Mouse (Mus musculus) liver, embryonic 12.5 days (tissue): ENCODE measurements at regions not wholly inside any gene's neighbourhood (a gene's known extent, or its start where the extent isn't known, plus 50 kb on each side); places are given as distances from the start of the nearest gene placed in this dataset.

Source experiments
- ATAC-seq: fragments of 200-750 bp; cut with Nextera tagmentation; 2 replicates; pipeline ENCODE4 v1.8.0; 2017; ENCODE audit warnings: moderate number of reproducible peaks, mild to moderate bottlenecking, moderate library complexity
- H3K27ac ChIP-seq: fragments of 300-500 bp; sonication (generic); 2 replicates; pipeline ENCODE4 v1.5.1; 2016; ENCODE audit warnings: mild to moderate bottlenecking
- H3K27me3 ChIP-seq: fragments of 300-500 bp; sonication (generic); replicated peaks from 2 replicates; pipeline ENCODE4 v1.6.1; 2016; ENCODE audit warnings: mild to moderate bottlenecking, moderate library complexity
- H3K36me3 ChIP-seq: fragments of 300-500 bp; sonication (generic); 2 replicates; pipeline ENCODE4 v1.6.1; 2016; ENCODE audit warnings: mild to moderate bottlenecking, moderate library complexity
- H3K4me1 ChIP-seq: fragments of 300-500 bp; sonication (generic); 2 replicates; pipeline ENCODE4 v1.6.1; 2016
- H3K4me2 ChIP-seq: fragments of 300-500 bp; sonication (generic); 2 replicates; pipeline ENCODE4 v1.6.1; 2016; ENCODE audit warnings: mild to moderate bottlenecking, moderate library complexity
- H3K4me3 ChIP-seq: fragments of 300-500 bp; sonication (generic); 2 replicates; pipeline ENCODE4 v1.5.1; 2016; ENCODE audit warnings: mild to moderate bottlenecking, moderate library complexity
- H3K9ac ChIP-seq: fragments of 300-500 bp; sonication (generic); 2 replicates; pipeline ENCODE4 v1.6.1; 2016; ENCODE audit warnings: mild to moderate bottlenecking, moderate library complexity
- H3K9me3 ChIP-seq: fragments of 300-500 bp; sonication (generic); replicated peaks from 2 replicates; pipeline ENCODE4 v1.6.1; 2016; ENCODE audit warnings: mild to moderate bottlenecking, moderate library complexity
- WGBS: fragments of 180-500 bp; shearing (Covaris S2); methylation state at CpG from one replicate; pipeline ENCODE4 v1.1.7; 2016; ENCODE audit not compliant: insufficient replicate concordance; 5-methylcytosine and 5-hydroxymethylcytosine counted together

- Histone ChIP-seq H3K36me3 (no peaks in the 10 kb centered on the region), H3K27me3 (no peaks in the 10 kb centered on the region)
- WGBS = 74% methylated on average over 2 of the region's 2 CpGs
Measured at GRCm38 (mm10) chr9:52454445-52454844, 225.1 kb downstream of the AI593442 start.

GRCm38 (mm10) chr9:52451792-52452191 lies 227.8 kb downstream of the AI593442 start:
- Histone ChIP-seq H3K36me3 (no peaks in the 10 kb centered on the region), H3K9me3 (no peaks in the 10 kb centered on the region), H3K4me3 (no peak overlapping the region), H3K27ac (no peak overlapping the region), H3K4me1 (no peaks in the 10 kb centered on the region), H3K9ac (no peak overlapping the region), H3K4me2 (no peak overlapping the region), H3K27me3 (no peaks in the 10 kb centered on the region)
- no peak for ATAC-seq
- 65% methylated on average over 3 of the region's 3 CpGs for WGBS

More at GRCm38 (mm10) chr9:52454445-52454844, 225.1 kb downstream of the AI593442 start:
- H3K4me2 ChIP-seq = no peak overlapping the region
- no peaks in the 10 kb centered on the region for H3K4me1 ChIP-seq
- no peak overlapping the region for H3K9ac ChIP-seq
- ATAC-seq = no peak
- H3K4me3 ChIP-seq = no peak overlapping the region
- H3K9me3 ChIP-seq = no peaks in the 10 kb centered on the region
- H3K27ac ChIP-seq = no peak overlapping the region

- Histone ChIP-seq H3K9ac (no peak overlapping the region), H3K4me1 (no peaks in the 10 kb centered on the region), H3K36me3 (no peaks in the 10 kb centered on the region), H3K9me3 (no peaks in the 10 kb centered on the region), H3K27me3 (no peaks in the 10 kb centered on the region), H3K4me3 (no peak overlapping the region), H3K27ac (no peak overlapping the region), H3K4me2 (no peak overlapping the region)
- no peak for ATAC-seq
Measured at GRCm38 (mm10) chr9:52448245-52448644, 231.3 kb downstream of the AI593442 start.

GRCm38 (mm10) chr9:52443228-52443627 lies 236.4 kb downstream of the AI593442 start:
- Histone ChIP-seq H3K4me2 (no peak overlapping the region), H3K36me3 (no peaks in the 10 kb centered on the region), H3K9ac (no peak overlapping the region), H3K4me1 (no peaks in the 10 kb centered on the region), H3K27ac (no peak overlapping the region), H3K9me3 (no peaks in the 10 kb centered on the region), H3K27me3 (no peaks in the 10 kb centered on the region), H3K4me3 (no peak overlapping the region)
- 63% methylated on average over 7 of the region's 7 CpGs for WGBS
- no peak for ATAC-seq

- no peak for ATAC-seq
- Histone ChIP-seq H3K4me1 (no peaks in the 10 kb centered on the region), H3K4me3 (no peak overlapping the region), H3K9me3 (no peaks in the 10 kb centered on the region), H3K27ac (no peak overlapping the region), H3K9ac (no peak overlapping the region), H3K27me3 (no peaks in the 10 kb centered on the region), H3K4me2 (no peak overlapping the region), H3K36me3 (no peaks in the 10 kb centered on the region)
- WGBS = 48% methylated on average over 4 of the region's 4 CpGs
Measured at GRCm38 (mm10) chr9:52434215-52434614, 245.4 kb downstream of the AI593442 start.

- no peak for ATAC-seq
- no peaks in the 10 kb centered on the region for H3K36me3 ChIP-seq
- no peaks in the 10 kb centered on the region for H3K27me3 ChIP-seq
- no peaks in the 10 kb centered on the region for H3K4me1 ChIP-seq
- H3K4me2 ChIP-seq = no peak overlapping the region
- H3K27ac ChIP-seq = no peak overlapping the region
- no peak overlapping the region for H3K9ac ChIP-seq
- H3K4me3 ChIP-seq = no peak overlapping the region
- H3K9me3 ChIP-seq = no peaks in the 10 kb centered on the region
- WGBS = 70% methylated on average over 4 of the region's 4 CpGs
Measured at GRCm38 (mm10) chr9:52425413-52425812, 254.2 kb downstream of the AI593442 start.

- Histone ChIP-seq H3K27ac (no peak overlapping the region), H3K4me2 (no peak overlapping the region), H3K4me3 (no peak overlapping the region), H3K9ac (no peak overlapping the region), H3K4me1 (no peaks in the 10 kb centered on the region), H3K36me3 (no peaks in the 10 kb centered on the region), H3K9me3 (no peaks in the 10 kb centered on the region), H3K27me3 (no peaks in the 10 kb centered on the region)
- WGBS = 72% methylated on average over 3 of the region's 3 CpGs
- no peak for ATAC-seq
Measured at GRCm38 (mm10) chr9:52422622-52423021, 254.2 kb upstream of the Zc3h12c start.

GRCm38 (mm10) chr9:52415706-52416105 lies 247.3 kb upstream of the Zc3h12c start:
- no peaks in the 10 kb centered on the region for H3K27me3 ChIP-seq
- H3K9me3 ChIP-seq = no peaks in the 10 kb centered on the region
- no peaks in the 10 kb centered on the region for H3K4me1 ChIP-seq
- H3K9ac ChIP-seq = no peak overlapping the region
- H3K4me3 ChIP-seq = no peak overlapping the region
- no peak overlapping the region for H3K4me2 ChIP-seq
- H3K36me3 ChIP-seq = no peaks in the 10 kb centered on the region
- H3K27ac ChIP-seq = no peak overlapping the region
- ATAC-seq = no peak
- WGBS = 28% methylated on average over 6 of the region's 6 CpGs

- Histone ChIP-seq H3K9me3 (no peaks in the 10 kb centered on the region), H3K27ac (no peak overlapping the region), H3K27me3 (no peaks in the 10 kb centered on the region), H3K4me2 (no peak overlapping the region), H3K4me1 (no peaks in the 10 kb centered on the region), H3K36me3 (no peaks in the 10 kb centered on the region), H3K9ac (no peak overlapping the region), H3K4me3 (no peak overlapping the region)
- WGBS = 80% methylated on average over 6 of the region's 6 CpGs
- no peak for ATAC-seq
Measured at GRCm38 (mm10) chr9:52407841-52408240, 239.5 kb upstream of the Zc3h12c start.

- Histone ChIP-seq H3K9me3 (no peaks in the 10 kb centered on the region), H3K4me2 (no peak overlapping the region), H3K27ac (no peak overlapping the region), H3K36me3 (no peaks in the 10 kb centered on the region), H3K4me1 (no peaks in the 10 kb centered on the region), H3K27me3 (no peaks in the 10 kb centered on the region), H3K4me3 (no peak overlapping the region), H3K9ac (no peak overlapping the region)
- no peak for ATAC-seq
- WGBS = 57% methylated on average over 2 of the region's 2 CpGs
Measured at GRCm38 (mm10) chr9:52402496-52402895, 234.1 kb upstream of the Zc3h12c start.

- 44% methylated on average over 2 of the region's 2 CpGs for WGBS
- no peaks in the 10 kb centered on the region for H3K36me3 ChIP-seq
- H3K4me1 ChIP-seq = no peaks in the 10 kb centered on the region
- H3K4me2 ChIP-seq = no peak overlapping the region
- no peak overlapping the region for H3K9ac ChIP-seq
- H3K27me3 ChIP-seq = no peaks in the 10 kb centered on the region
- H3K9me3 ChIP-seq = no peaks in the 10 kb centered on the region
- no peak for ATAC-seq
- H3K27ac ChIP-seq = no peak overlapping the region
- H3K4me3 ChIP-seq = no peak overlapping the region
Measured at GRCm38 (mm10) chr9:52379031-52379430, 210.7 kb upstream of the Zc3h12c start.

GRCm38 (mm10) chr9:52377761-52378160 lies 209.4 kb upstream of the Zc3h12c start:
- Histone ChIP-seq H3K27ac (no peak overlapping the region), H3K36me3 (no peaks in the 10 kb centered on the region), H3K27me3 (no peaks in the 10 kb centered on the region), H3K4me2 (no peak overlapping the region), H3K4me1 (no peaks in the 10 kb centered on the region), H3K9ac (no peak overlapping the region), H3K4me3 (no peak overlapping the region), H3K9me3 (no peaks in the 10 kb centered on the region)
- ATAC-seq = no peak

GRCm38 (mm10) chr9:52376914-52377313 lies 208.5 kb upstream of the Zc3h12c start:
- H3K4me1 ChIP-seq = no peaks in the 10 kb centered on the region
- H3K27ac ChIP-seq = no peak overlapping the region
- H3K9ac ChIP-seq = no peak overlapping the region
- H3K27me3 ChIP-seq = no peaks in the 10 kb centered on the region
- WGBS = 27% methylated on average over 3 of the region's 3 CpGs
- H3K4me3 ChIP-seq = no peak overlapping the region
- no peak overlapping the region for H3K4me2 ChIP-seq
- no peaks in the 10 kb centered on the region for H3K9me3 ChIP-seq
- no peak for ATAC-seq
- H3K36me3 ChIP-seq = no peaks in the 10 kb centered on the region
